Mouse (Mus musculus) ovary, postnatal 10 days (tissue): Measurements from ENCODE around the gene Ahcyl1.
A peak's percentile ranks its signal among the peaks of the same experiment; 100 is the strongest.
"Not testable (repeated sequence)": the region's sequence is repeated elsewhere in the genome, so short reads cannot be mapped to it uniquely, and the experiment has no call there.

ENCODE experiments used
- DNase-seq: peaks from one replicate; pipeline ENCODE4 v3.0.0; 2022; ENCODE audit warnings: low spot score

Gene Ahcyl1

GRCm38 (mm10) chr3:107655491-107655890 is 40.9 kb downstream of the Ahcyl1 start:
- no peak for DNase-seq

GRCm38 (mm10) chr3:107654861-107655260 is 41.5 kb downstream of the Ahcyl1 start:
- no peak for DNase-seq

- DNase-seq = no peak
Observed at GRCm38 (mm10) chr3:107652968-107653367, 43.4 kb downstream of the Ahcyl1 start.

GRCm38 (mm10) chr3:107650276-107650675 is 46.1 kb downstream of the Ahcyl1 start:
- DNase-seq = not testable (repeated sequence)

GRCm38 (mm10) chr3:107646947-107647346 is 49.4 kb downstream of the Ahcyl1 start:
- DNase-seq = no peak

- DNase-seq = no peak
Observed at GRCm38 (mm10) chr3:107637606-107638172, 58.7 kb downstream of the Ahcyl1 start.

GRCm38 (mm10) chr3:107636236-107636635 is 60.1 kb downstream of the Ahcyl1 start:
- DNase-seq = no peak

GRCm38 (mm10) chr3:107635836-107636235 is 60.5 kb downstream of the Ahcyl1 start:
- DNase-seq = no peak

- DNase-seq = no peak
Observed at GRCm38 (mm10) chr3:107633906-107634305, 62.5 kb downstream of the Ahcyl1 start.

- DNase-seq = no peak
Observed at GRCm38 (mm10) chr3:107632786-107633185, 63.6 kb downstream of the Ahcyl1 start.

GRCm38 (mm10) chr3:107631523-107631958 is 64.8 kb downstream of the Ahcyl1 start, which contains the start of gene Strip1:
TSS of gene Strip1 (minus strand) at chr3:107631694.
- DNase-seq = peak; percentile 77

GRCm38 (mm10) chr3:107630682-107631522 is 65.5 kb downstream of the Ahcyl1 start, which contains the start of gene Gm10961:
TSS of gene Gm10961 (plus strand) at chr3:107631322.
- peak; percentile 24 for DNase-seq

GRCm38 (mm10) chr3:107629411-107629810 is 66.9 kb downstream of the Ahcyl1 start:
- DNase-seq = no peak

- no peak for DNase-seq
Observed at GRCm38 (mm10) chr3:107628551-107628950, 67.8 kb downstream of the Ahcyl1 start.

- no peak for DNase-seq
Observed at GRCm38 (mm10) chr3:107627641-107628040, 68.7 kb downstream of the Ahcyl1 start.

GRCm38 (mm10) chr3:107626751-107627150 is 69.6 kb downstream of the Ahcyl1 start:
- DNase-seq = no peak

GRCm38 (mm10) chr3:107625536-107625935 is 70.8 kb downstream of the Ahcyl1 start:
- no peak for DNase-seq

- no peak for DNase-seq
Observed at GRCm38 (mm10) chr3:107624424-107624823, 71.9 kb downstream of the Ahcyl1 start.

- no peak for DNase-seq
Observed at GRCm38 (mm10) chr3:107622537-107622936, 73.8 kb downstream of the Ahcyl1 start.

- DNase-seq = no peak
Observed at GRCm38 (mm10) chr3:107621286-107622075, 74.9 kb downstream of the Ahcyl1 start.

- no peak for DNase-seq
Observed at GRCm38 (mm10) chr3:107619911-107620310, 76.4 kb downstream of the Ahcyl1 start.

- no peak for DNase-seq
Observed at GRCm38 (mm10) chr3:107617800-107618199, 78.6 kb downstream of the Ahcyl1 start.
